Mouse (Mus musculus) heart, embryonic 14.5 days (tissue): ENCODE measurements around the gene Usp42. TPM values are rescaled to one million over a fixed set of nuclear protein-coding genes. Genes with fewer than 3 reads are reported as not detected.
A peak's percentile ranks its signal among the peaks of the same experiment; 100 is the strongest.

Experiments used
- ATAC-seq: fragments of 200-750 bp; cut with Nextera tagmentation; 2 replicates; pipeline ENCODE4 v1.8.0; 2017; ENCODE audit warnings: low read depth, moderate TSS enrichment; ENCODE audit not compliant: insufficient number of reproducible peaks, insufficient read depth, low FRiP score
- H3K27ac ChIP-seq, 2 experiments: fragments of 200-500 bp in 1 of 2; fragments of 300-500 bp in 1 of 2; sonication (generic) in 1 of 2; replicated peaks in 1 of 2; 2 replicates each; pipeline ENCODE4 v1.5.1; 2012 to 2014; ENCODE audit warnings: low read depth in 2 of 2, low read length in 2 of 2, control low read depth in 1 of 2, mild to moderate bottlenecking in 1 of 2, mixed read lengths in 1 of 2; ENCODE audit not compliant: control insufficient read depth in 1 of 2, insufficient read depth in 1 of 2
- H3K27me3 ChIP-seq: fragments of 300-500 bp; sonication (generic); 2 replicates; pipeline ENCODE4 v1.6.1; 2014; ENCODE audit warnings: mild to moderate bottlenecking, low read length, control low read depth; ENCODE audit not compliant: control insufficient read depth, insufficient read depth
- H3K36me3 ChIP-seq: fragments of 300-500 bp; sonication (generic); 2 replicates; pipeline ENCODE4 v1.6.1; 2014; ENCODE audit warnings: mild to moderate bottlenecking, control low read depth, low read length, mixed read lengths; ENCODE audit not compliant: control insufficient read depth, insufficient read depth
- H3K4me1 ChIP-seq, 2 experiments: fragments of 200-500 bp in 1 of 2; fragments of 300-500 bp in 1 of 2; sonication (generic) in 1 of 2; 2 replicates each; pipeline ENCODE4 v1.6.1; 2012 to 2014; ENCODE audit warnings: low read length in 2 of 2, control low read depth in 1 of 2, mixed read lengths in 1 of 2; ENCODE audit not compliant: control insufficient read depth in 2 of 2, insufficient read depth in 2 of 2
- H3K4me2 ChIP-seq: fragments of 300-500 bp; sonication (generic); 2 replicates; pipeline ENCODE4 v1.6.1; 2014; ENCODE audit warnings: mild to moderate bottlenecking, low read length
- H3K4me3 ChIP-seq, 2 experiments: fragments of 200-500 bp in 1 of 2; fragments of 300-500 bp in 1 of 2; sonication (generic) in 1 of 2; 2 replicates each; pipeline ENCODE4 v1.5.1; 2012 to 2014; ENCODE audit warnings: low read length in 2 of 2, mild to moderate bottlenecking in 2 of 2, control low read depth in 1 of 2, low read depth in 1 of 2, moderate library complexity in 1 of 2; ENCODE audit not compliant: control insufficient read depth in 1 of 2, insufficient read depth in 1 of 2
- H3K9ac ChIP-seq: fragments of 300-500 bp; sonication (generic); 2 replicates; pipeline ENCODE4 v1.6.1; 2014; ENCODE audit warnings: mild to moderate bottlenecking, low read length
- H3K9me3 ChIP-seq: fragments of 300-500 bp; sonication (generic); 2 replicates; pipeline ENCODE4 v1.6.1; 2016; ENCODE audit warnings: low read length, control low read depth; ENCODE audit not compliant: control insufficient read depth
- WGBS: fragments of 180-500 bp; shearing (Covaris S2); extraction: QIAGEN DNeasy Blood & Tissue Kit; methylation state at CpG from one replicate; pipeline ENCODE4 v1.1.7; 2014; 5-methylcytosine and 5-hydroxymethylcytosine counted together
- polyA plus RNA-seq: library from polyadenylated mRNA; unstranded; fragments of >200 nt; fragmentation: Nextera tagmentation; extraction: Ambion mirVana; gene quantifications from 2 replicates; pipeline ENCODE4 v1.2.1, GENCODE M21; 2014

Gene Usp42
- polyA plus RNA-seq, 1 experiment from 2014 or later = 12.8 TPM

DNA sequence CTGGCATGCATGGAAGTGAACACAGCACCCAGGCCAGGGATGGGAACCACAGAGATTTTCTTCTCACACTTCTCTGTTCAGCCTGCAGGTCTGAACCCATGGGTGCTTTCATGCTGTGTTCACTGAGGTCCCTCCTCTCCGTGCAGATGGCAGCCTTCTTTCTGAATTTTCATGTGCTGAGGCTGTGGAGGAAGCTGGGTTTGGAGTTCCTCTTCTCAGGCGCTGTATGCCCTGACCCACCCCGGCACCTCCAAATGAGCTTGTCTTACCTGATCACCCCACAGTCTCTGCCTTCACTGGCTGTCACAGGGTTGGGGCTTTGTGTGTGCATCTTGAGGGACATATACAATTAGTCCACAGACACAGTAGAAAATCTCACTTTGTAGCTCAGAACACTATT lies 44.5 kb downstream of the Usp42 start:
- ATAC-seq = no peak
- no peaks in the 10 kb centered on the region for H3K27me3 ChIP-seq
- no peaks in the 10 kb centered on the region for H3K9me3 ChIP-seq
- H3K9ac ChIP-seq = no peak overlapping the region
- peaks cover 0 to 12% of the 10 kb centered on the region in 2 experiments; a peak in 2 of 4 replicates for H3K4me1 ChIP-seq
- H3K36me3 ChIP-seq = peaks cover 66% of the 10 kb centered on the region
- no peak overlapping the region for H3K27ac ChIP-seq
- 95% methylated on average over 3 of the region's 3 CpGs for WGBS
- no peak overlapping the region for H3K4me3 ChIP-seq
- no peak overlapping the region for H3K4me2 ChIP-seq

DNA sequence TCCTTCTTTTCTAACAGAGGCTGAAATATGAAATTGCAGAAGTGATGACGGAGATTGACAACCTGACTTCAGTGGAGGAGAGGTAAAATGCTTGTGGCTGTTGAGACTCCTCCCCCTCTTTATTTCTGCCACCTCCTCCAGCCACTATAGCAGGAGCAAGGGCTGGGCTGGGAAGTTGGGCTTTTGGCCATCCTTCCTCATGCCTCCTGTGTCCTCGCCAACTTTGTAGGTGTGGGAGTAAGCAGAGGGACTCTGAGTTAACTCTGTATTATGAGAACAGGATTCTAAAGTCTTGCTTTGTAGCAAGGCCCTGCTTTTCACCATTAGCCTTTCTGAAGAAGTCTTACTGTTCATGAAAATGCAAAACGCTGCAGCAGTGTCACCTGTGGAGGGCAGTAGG lies 45.6 kb downstream of the Usp42 start:
- Histone ChIP-seq H3K4me2 (no peak overlapping the region), H3K36me3 (peaks cover 55% of the 10 kb centered on the region), H3K4me1 (peaks cover 0 to 12% of the 10 kb centered on the region in 2 experiments; a peak in 2 of 4 replicates), H3K27ac (no peak overlapping the region), H3K9ac (no peak overlapping the region), H3K27me3 (no peaks in the 10 kb centered on the region), H3K9me3 (no peaks in the 10 kb centered on the region), H3K4me3 (no peak overlapping the region)
- WGBS = 84% methylated on average over 3 of the region's 3 CpGs
- no peak for ATAC-seq

DNA sequence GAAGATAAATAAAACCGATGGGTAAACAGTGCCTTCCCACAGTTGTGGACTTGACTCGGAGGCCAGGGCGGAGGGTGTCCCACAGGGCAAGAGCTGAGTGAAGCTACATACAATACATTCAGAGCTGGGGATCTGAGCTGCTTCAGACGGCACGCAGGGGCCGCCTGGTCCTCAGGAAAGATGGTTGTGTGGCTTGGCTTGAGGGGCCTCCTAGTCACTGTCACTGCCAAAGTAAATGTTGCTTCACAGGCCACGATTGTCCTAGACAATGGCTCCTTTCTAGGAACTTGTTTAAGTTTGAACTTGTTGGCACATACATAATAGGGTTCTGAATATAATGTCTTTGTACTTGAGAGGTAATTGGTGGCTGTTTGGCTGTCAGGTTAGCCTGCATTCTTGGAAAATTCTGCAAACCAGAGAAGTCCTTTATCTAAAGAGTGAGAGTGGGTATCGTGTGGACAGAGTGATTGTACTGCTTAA lies 47.1 kb downstream of the Usp42 start:
- Histone ChIP-seq H3K9ac (no peak overlapping the region), H3K27me3 (no peaks in the 10 kb centered on the region), H3K27ac (no peak overlapping the region), H3K9me3 (no peaks in the 10 kb centered on the region), H3K36me3 (peaks cover 48% of the 10 kb centered on the region), H3K4me3 (no peak overlapping the region), H3K4me1 (peaks cover 0 to 12% of the 10 kb centered on the region in 2 experiments; a peak in 2 of 4 replicates), H3K4me2 (no peak overlapping the region)
- WGBS = 72% methylated on average over 8 of the region's 8 CpGs
- peak; percentile 43; the same call in 1 of the 2 replicates for ATAC-seq

DNA sequence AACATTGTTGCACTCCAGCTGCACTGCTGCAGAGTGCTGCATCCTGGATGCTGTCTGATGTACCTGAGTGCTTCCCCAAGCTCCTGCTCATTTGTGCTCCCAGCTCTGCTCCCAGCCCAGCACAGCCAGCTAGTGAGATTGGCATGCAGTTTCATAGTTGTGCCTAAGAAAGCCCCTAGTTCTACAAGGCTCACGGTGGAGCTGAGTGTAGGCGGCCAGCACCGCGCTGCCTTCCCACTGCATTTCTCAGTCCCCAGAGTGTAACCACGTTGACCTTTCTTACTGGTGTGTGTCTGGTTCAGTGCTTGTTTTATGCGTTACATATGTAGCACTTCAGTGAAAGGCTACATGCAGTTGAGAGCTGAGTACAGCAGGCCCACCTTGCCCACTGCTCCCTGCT lies 48.4 kb downstream of the Usp42 start:
- Histone ChIP-seq H3K9me3 (no peaks in the 10 kb centered on the region), H3K4me2 (no peak overlapping the region), H3K27me3 (no peaks in the 10 kb centered on the region), H3K4me3 (no peak overlapping the region), H3K9ac (peak overlapping the region; percentile 4; the same call in 1 of the 2 replicates), H3K27ac (no peak overlapping the region), H3K4me1 (peaks cover 1 to 21% of the 10 kb centered on the region in 2 experiments), H3K36me3 (peaks cover 39% of the 10 kb centered on the region)
- 63% methylated on average over 6 of the region's 6 CpGs for WGBS
- no peak for ATAC-seq

DNA sequence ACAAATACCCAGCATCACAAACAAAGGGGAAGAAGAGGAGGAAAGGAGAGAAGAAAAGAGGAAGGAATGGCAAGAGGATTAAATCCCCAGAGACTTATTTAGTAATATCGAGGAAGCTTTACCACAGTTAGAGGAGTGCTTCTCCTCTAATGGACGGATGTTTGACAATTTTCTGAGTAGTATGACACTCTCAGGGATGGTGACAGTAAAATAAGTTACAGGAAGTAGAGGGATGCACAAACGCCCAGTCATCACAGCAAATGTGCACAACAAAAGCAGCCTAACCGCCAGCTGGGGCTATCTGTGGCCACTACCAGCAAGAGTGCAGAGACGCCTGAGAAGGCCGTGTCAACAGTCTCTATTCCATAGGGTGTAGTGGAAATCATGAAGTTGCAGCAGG lies 52.4 kb downstream of the Usp42 start:
- WGBS = 65% methylated on average over 6 of the region's 6 CpGs
- Histone ChIP-seq H3K4me1 (peaks cover 18 to 49% of the 10 kb centered on the region in 2 experiments), H3K9me3 (no peaks in the 10 kb centered on the region), H3K36me3 (peaks cover 5% of the 10 kb centered on the region), H3K27ac (0 out of 4 replicates have a peak overlapping the region, but pooled peaks of 1 of the 2 experiments have one; percentile 4), H3K4me2 (no peak overlapping the region), H3K9ac (no peak overlapping the region), H3K4me3 (no peak overlapping the region), H3K27me3 (no peaks in the 10 kb centered on the region)
- ATAC-seq = no peak

DNA sequence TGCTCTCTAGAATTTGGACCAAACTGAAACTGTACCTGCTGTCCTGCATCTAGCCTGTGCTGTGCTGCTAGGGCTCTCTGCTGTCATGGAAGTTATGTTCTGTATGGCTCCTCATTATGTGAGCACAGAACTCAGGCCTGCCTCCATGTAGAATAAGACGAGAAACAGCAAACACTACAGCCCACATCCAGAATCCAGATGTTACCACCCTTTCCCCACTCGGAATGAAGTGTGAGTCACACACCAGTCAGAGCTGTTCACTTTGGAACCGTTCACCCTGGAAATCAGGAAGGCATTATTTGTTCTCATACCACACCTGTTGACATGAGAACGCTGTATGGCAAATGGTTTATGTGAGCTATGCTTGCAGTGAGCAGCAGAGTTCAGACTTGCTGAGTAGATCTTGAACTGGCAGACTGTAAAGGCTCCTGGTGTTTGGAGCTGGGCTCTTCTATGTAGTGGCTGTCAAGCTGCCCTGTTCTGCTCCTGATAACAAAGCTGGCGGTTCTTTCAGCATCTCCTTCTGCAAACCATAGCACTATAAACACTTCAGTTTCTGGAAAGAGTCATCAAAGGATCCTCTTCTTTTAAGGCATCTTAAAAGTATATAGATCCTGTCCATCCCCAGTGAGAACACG lies 53.3 kb downstream of the Usp42 start:
- Histone ChIP-seq H3K9me3 (no peaks in the 10 kb centered on the region), H3K27ac (0 out of 4 replicates have a peak overlapping the region, but pooled peaks of 1 of the 2 experiments have one; percentile 10), H3K9ac (0 out of 2 replicates have a peak overlapping the region, but pooled peaks have one; percentile 17), H3K4me1 (peaks cover 18 to 44% of the 10 kb centered on the region in 2 experiments), H3K4me3 (no peak overlapping the region), H3K4me2 (no peak overlapping the region), H3K36me3 (no peaks in the 10 kb centered on the region), H3K27me3 (no peaks in the 10 kb centered on the region)
- WGBS = 42% methylated on average over 6 of the region's 6 CpGs
- no peak; the same call in 1 of the 2 replicates for ATAC-seq

DNA sequence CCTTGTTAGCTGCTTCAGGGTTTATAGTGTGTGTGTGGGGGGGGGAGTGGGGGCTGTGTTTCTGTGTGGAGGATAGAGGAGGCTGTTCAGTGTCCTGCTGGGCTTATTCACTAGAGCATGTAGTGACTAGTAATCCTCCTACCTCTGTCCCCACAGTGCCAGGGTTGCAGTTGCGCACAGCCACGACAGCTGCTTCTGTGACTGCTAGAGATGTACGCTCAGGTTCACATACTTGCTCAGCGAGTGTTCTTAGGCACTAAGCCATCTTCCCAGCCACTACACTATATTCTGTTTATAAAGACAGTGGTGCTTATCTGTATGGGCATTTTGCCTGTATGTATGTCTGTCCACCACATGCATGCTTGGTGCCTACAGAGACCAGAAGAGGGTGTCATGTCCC lies 54.7 kb downstream of the Usp42 start:
- ATAC-seq = no peak
- Histone ChIP-seq H3K4me2 (no peak overlapping the region), H3K27me3 (no peaks in the 10 kb centered on the region), H3K36me3 (peaks cover 3% of the 10 kb centered on the region; the same call in 1 of the 2 replicates), H3K27ac (no peak overlapping the region), H3K9me3 (no peaks in the 10 kb centered on the region), H3K4me3 (no peak overlapping the region), H3K9ac (no peak overlapping the region), H3K4me1 (peaks cover 18 to 41% of the 10 kb centered on the region in 2 experiments)
- 79% methylated on average over 4 of the region's 4 CpGs for WGBS
